Mouse (Mus musculus): ENCODE measurements around the gene H2-Q6. TPM values are rescaled to one million over a fixed set of nuclear protein-coding genes. Genes with fewer than 3 reads are reported as not detected.
"Not testable (repeated sequence)": the region's sequence is repeated elsewhere in the genome, so short reads cannot be mapped to it uniquely, and the experiment has no call there.

The H2-Q6 gene
- polyA plus RNA-seq, 1 experiment from 2014 or later: 0.39 TPM

GRCm38 (mm10) chr17:35439295-35439747 is 14.7 kb downstream of the H2-Q6 start:
- not testable (repeated sequence) for H3K36me3 ChIP-seq (ENCODE audit: control insufficient read depth, insufficient read depth, low read length); H3K4me1 ChIP-seq (ENCODE audit: control insufficient read depth, insufficient read depth, low read length); H3K27ac ChIP-seq (ENCODE audit: low read depth, low read length); H3K9me3 ChIP-seq (replicated peaks; ENCODE audit: control insufficient read depth, low read length)
- Histone ChIP-seq H3K9ac (ENCODE audit: low read depth, low read length) (0 out of 2 replicates have a peak overlapping the region, but pooled peaks have one; percentile 28), H3K4me3 (ENCODE audit: low read depth, low read length) (peak overlapping the region; percentile 47), H3K27me3 (ENCODE audit: control insufficient read depth, insufficient read depth, low read length) (peaks cover 24% of the 10 kb centered on the region), H3K4me2 (peak overlapping the region; percentile 80)
- peak; percentile 36 for ATAC-seq (replicated peaks; ENCODE audit: insufficient number of reproducible peaks, low FRiP score, low TSS enrichment)
- WGBS (ENCODE audit: insufficient replicate concordance): 1% methylated on average over 41 of the region's 48 CpGs

- not testable (repeated sequence) for H3K9me3 ChIP-seq (replicated peaks; ENCODE audit: control insufficient read depth, low read length); H3K27ac ChIP-seq (ENCODE audit: low read depth, low read length); ATAC-seq (replicated peaks; ENCODE audit: insufficient number of reproducible peaks, low FRiP score, low TSS enrichment); H3K9ac ChIP-seq (ENCODE audit: low read depth, low read length); H3K4me1 ChIP-seq (ENCODE audit: control insufficient read depth, insufficient read depth, low read length); H3K4me2 ChIP-seq; H3K4me3 ChIP-seq (ENCODE audit: low read depth, low read length); H3K36me3 ChIP-seq (ENCODE audit: control insufficient read depth, insufficient read depth, low read length)
- 32% methylated on average over 27 of the region's 27 CpGs for WGBS (ENCODE audit: insufficient replicate concordance)
- peaks cover 24% of the 10 kb centered on the region for H3K27me3 ChIP-seq (ENCODE audit: control insufficient read depth, insufficient read depth, low read length)
Measured at GRCm38 (mm10) chr17:35439925-35440645, 15.4 kb downstream of the H2-Q6 start.

GRCm38 (mm10) chr17:35442376-35442775 is 17.7 kb downstream of the H2-Q6 start:
- WGBS (ENCODE audit: insufficient replicate concordance): 75% methylated on average over 2 of the region's 2 CpGs
- not testable (repeated sequence) for H3K36me3 ChIP-seq (ENCODE audit: control insufficient read depth, insufficient read depth, low read length); H3K4me2 ChIP-seq; H3K4me1 ChIP-seq (ENCODE audit: control insufficient read depth, insufficient read depth, low read length); H3K4me3 ChIP-seq (ENCODE audit: low read depth, low read length); H3K9me3 ChIP-seq (replicated peaks; ENCODE audit: control insufficient read depth, low read length); H3K9ac ChIP-seq (ENCODE audit: low read depth, low read length); H3K27ac ChIP-seq (ENCODE audit: low read depth, low read length); ATAC-seq (replicated peaks; ENCODE audit: insufficient number of reproducible peaks, low FRiP score, low TSS enrichment)
- peaks cover 22% of the 10 kb centered on the region for H3K27me3 ChIP-seq (ENCODE audit: control insufficient read depth, insufficient read depth, low read length)

- not testable (repeated sequence) for H3K27ac ChIP-seq (ENCODE audit: low read depth, low read length); H3K27me3 ChIP-seq (ENCODE audit: control insufficient read depth, insufficient read depth, low read length); H3K4me1 ChIP-seq (ENCODE audit: control insufficient read depth, insufficient read depth, low read length); H3K9me3 ChIP-seq (replicated peaks; ENCODE audit: control insufficient read depth, low read length); H3K9ac ChIP-seq (ENCODE audit: low read depth, low read length); H3K4me2 ChIP-seq; H3K4me3 ChIP-seq (ENCODE audit: low read depth, low read length); ATAC-seq (replicated peaks; ENCODE audit: insufficient number of reproducible peaks, low FRiP score, low TSS enrichment); H3K36me3 ChIP-seq (ENCODE audit: control insufficient read depth, insufficient read depth, low read length)
- 84% methylated on average over 2 of the region's 2 CpGs for WGBS (ENCODE audit: insufficient replicate concordance)
Measured at GRCm38 (mm10) chr17:35444510-35444909, 19.9 kb downstream of the H2-Q6 start.

- H3K9me3 ChIP-seq (replicated peaks; ENCODE audit: control insufficient read depth, low read length); H3K4me3 ChIP-seq (ENCODE audit: low read depth, low read length); H3K4me1 ChIP-seq (ENCODE audit: control insufficient read depth, insufficient read depth, low read length); H3K36me3 ChIP-seq (ENCODE audit: control insufficient read depth, insufficient read depth, low read length); H3K9ac ChIP-seq (ENCODE audit: low read depth, low read length); ATAC-seq (replicated peaks; ENCODE audit: insufficient number of reproducible peaks, low FRiP score, low TSS enrichment); H3K27ac ChIP-seq (ENCODE audit: low read depth, low read length); H3K27me3 ChIP-seq (ENCODE audit: control insufficient read depth, insufficient read depth, low read length); H3K4me2 ChIP-seq: not testable (repeated sequence)
- no CpG with 5 or more reads among the region's 1 CpGs for WGBS (ENCODE audit: insufficient replicate concordance)
Measured at GRCm38 (mm10) chr17:35458247-35458646, 33.6 kb downstream of the H2-Q6 start.

GRCm38 (mm10) chr17:35460513-35461341 is 36.1 kb downstream of the H2-Q6 start:
- not testable (repeated sequence) for H3K27ac ChIP-seq (ENCODE audit: low read depth, low read length); H3K4me2 ChIP-seq; ATAC-seq (replicated peaks; ENCODE audit: insufficient number of reproducible peaks, low FRiP score, low TSS enrichment); H3K27me3 ChIP-seq (ENCODE audit: control insufficient read depth, insufficient read depth, low read length); H3K9me3 ChIP-seq (replicated peaks; ENCODE audit: control insufficient read depth, low read length); H3K4me1 ChIP-seq (ENCODE audit: control insufficient read depth, insufficient read depth, low read length); H3K36me3 ChIP-seq (ENCODE audit: control insufficient read depth, insufficient read depth, low read length); H3K9ac ChIP-seq (ENCODE audit: low read depth, low read length); H3K4me3 ChIP-seq (ENCODE audit: low read depth, low read length)
- WGBS (ENCODE audit: insufficient replicate concordance): 54% methylated on average over 3 of the region's 9 CpGs

GRCm38 (mm10) chr17:35465651-35466050 is 41.0 kb downstream of the H2-Q6 start:
- not testable (repeated sequence) for H3K36me3 ChIP-seq (ENCODE audit: control insufficient read depth, insufficient read depth, low read length); H3K27ac ChIP-seq (ENCODE audit: low read depth, low read length)

GRCm38 (mm10) chr17:35468936-35469335 is 44.3 kb downstream of the H2-Q6 start:
- not testable (repeated sequence) for ATAC-seq (replicated peaks; ENCODE audit: insufficient number of reproducible peaks, low FRiP score, low TSS enrichment)
- WGBS (ENCODE audit: insufficient replicate concordance): 41% methylated on average over 3 of the region's 3 CpGs

More at GRCm38 (mm10) chr17:35465651-35466050, 41.0 kb downstream of the H2-Q6 start:
- not testable (repeated sequence) for H3K4me3 ChIP-seq (ENCODE audit: low read depth, low read length); H3K4me1 ChIP-seq (ENCODE audit: control insufficient read depth, insufficient read depth, low read length); ATAC-seq (replicated peaks; ENCODE audit: insufficient number of reproducible peaks, low FRiP score, low TSS enrichment); H3K4me2 ChIP-seq; H3K9ac ChIP-seq (ENCODE audit: low read depth, low read length); H3K9me3 ChIP-seq (replicated peaks; ENCODE audit: control insufficient read depth, low read length)
- WGBS (ENCODE audit: insufficient replicate concordance): 5% methylated on average over 8 of the region's 8 CpGs
- H3K27me3 ChIP-seq (ENCODE audit: control insufficient read depth, insufficient read depth, low read length): peaks cover 21% of the 10 kb centered on the region

More at GRCm38 (mm10) chr17:35468936-35469335, 44.3 kb downstream of the H2-Q6 start:
- not testable (repeated sequence) for H3K9me3 ChIP-seq (replicated peaks; ENCODE audit: control insufficient read depth, low read length); H3K9ac ChIP-seq (ENCODE audit: low read depth, low read length); H3K36me3 ChIP-seq (ENCODE audit: control insufficient read depth, insufficient read depth, low read length); H3K27ac ChIP-seq (ENCODE audit: low read depth, low read length); H3K4me2 ChIP-seq; H3K4me1 ChIP-seq (ENCODE audit: control insufficient read depth, insufficient read depth, low read length); H3K4me3 ChIP-seq (ENCODE audit: low read depth, low read length)
- peaks cover 26% of the 10 kb centered on the region for H3K27me3 ChIP-seq (ENCODE audit: control insufficient read depth, insufficient read depth, low read length)

Data from heart, embryonic 11.5 days (tissue).